Mouse (Mus musculus) spleen, postnatal 36 days (tissue): ENCODE measurements around the gene Zswim5.
"Not testable (repeated sequence)": the region's sequence is repeated elsewhere in the genome, so short reads cannot be mapped to it uniquely, and the experiment has no call there.

Experiments
- DNase-seq, 2 experiments: peaks; one replicate each; pipeline ENCODE4 v3.0.0; 2022; ENCODE audit warnings: low spot score in 2 of 2, mixed read lengths in 1 of 2

Gene Zswim5

DNA sequence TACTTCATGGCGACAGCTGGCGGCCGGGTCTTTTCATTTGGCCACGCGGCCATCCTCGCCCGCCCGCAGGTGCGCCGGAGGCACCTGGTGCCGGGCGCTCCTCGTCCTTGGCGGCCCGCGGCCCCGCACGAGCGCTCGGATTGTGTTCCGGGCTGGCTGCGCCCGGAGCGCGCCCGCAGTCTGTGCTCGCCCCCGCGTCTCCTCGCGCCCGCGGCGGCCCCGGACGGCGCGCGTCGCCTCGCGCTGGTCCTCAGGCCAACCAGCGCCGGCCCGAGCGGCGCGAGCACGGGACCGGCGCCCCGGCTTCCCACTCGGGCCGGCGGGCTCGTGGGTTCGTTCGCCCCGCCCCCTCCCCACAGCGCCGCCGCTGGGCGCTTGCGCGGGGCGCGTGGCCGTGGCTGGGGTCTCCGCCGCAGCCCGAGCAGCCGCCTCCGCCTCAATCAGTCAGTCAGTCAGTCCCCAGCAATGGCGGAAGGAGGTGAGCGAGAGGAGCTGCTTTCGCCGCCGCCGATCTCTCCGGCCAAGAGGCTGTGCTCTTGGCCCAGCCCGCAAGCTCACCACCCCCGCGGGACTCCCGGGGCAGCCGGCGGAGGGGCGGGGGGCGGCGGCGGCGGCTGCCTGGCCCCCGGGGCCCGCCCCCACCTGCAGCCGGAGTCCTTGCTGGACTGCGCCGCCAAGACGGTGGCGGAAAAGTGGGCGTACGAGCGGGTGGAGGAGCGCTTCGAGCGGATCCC is at the start of gene Zswim5:
TSS of gene Zswim5 (plus strand) at position 382 of the 734 bp plus-strand sequence.
- DNase-seq: peak; percentile 5 to 19

DNA sequence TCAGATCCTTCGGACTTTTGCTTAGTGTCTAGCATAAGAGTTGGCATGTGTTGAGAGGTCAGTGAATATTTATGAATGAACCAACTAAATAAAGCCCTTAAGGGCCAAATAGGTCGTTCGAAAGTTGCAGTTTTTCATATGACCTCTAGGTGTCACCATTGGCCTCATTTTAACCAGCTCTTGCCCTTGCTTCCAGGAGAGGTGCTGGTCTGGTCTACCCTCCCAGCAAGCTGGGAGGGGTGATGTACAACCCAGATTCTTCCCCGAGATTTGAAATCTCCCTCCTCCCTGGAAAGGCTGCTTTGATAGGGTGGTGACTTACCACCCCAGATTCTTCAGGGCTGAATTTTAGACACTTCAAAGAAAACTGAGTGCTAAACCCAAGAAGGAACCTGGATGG is 49.4 kb upstream of the Zswim5 start:
- peak in 1 of 2 experiments; percentile 34 for DNase-seq

DNA sequence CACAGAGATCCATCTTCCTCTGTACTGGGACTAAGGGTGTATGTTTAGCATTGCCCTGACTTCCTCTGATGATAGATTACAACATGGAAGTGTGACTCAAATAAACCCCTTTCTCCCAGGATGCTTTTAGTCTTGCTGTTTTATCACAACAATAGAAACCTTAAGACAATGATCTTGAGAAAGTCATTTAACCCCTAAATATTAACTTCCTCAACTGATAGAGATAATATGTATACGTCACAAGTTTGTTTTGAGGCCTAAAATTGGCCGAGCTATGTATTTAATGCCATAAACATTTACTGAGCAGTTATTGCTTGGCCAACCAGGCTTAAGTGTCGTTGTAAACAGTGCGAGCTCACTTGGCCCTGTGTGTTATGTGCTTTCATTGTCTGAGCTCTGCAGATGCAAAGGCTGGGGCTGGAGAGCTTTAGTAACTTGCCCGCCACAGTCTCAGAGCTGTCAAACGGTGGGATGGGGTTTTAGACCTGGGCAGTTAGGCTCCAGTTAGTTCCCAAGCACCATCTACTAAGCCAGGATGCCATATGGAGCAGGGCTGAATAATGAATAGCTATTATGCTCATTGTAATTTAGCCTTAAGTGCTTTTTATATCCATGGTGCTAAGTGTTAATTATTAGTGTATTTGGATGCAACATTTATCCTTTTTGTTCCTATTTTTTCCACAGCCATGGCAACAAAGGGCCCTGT is 47.7 kb upstream of the Zswim5 start:
- no peak for DNase-seq

DNA sequence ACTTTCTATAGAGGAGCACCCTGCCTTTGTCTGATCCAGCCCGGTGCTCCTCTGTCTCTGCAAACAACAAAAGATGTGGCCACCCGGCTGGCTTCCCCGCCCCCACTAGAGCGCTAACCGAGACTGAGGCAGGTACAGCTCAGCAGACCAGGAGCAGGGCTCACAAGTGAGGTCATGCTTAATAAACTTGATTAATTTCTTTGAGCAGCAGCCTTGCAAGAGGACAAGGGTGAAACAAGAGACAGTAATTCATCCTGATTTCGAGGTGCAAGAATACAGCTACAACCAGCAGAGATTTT is 47.2 kb upstream of the Zswim5 start:
- no peak for DNase-seq

DNA sequence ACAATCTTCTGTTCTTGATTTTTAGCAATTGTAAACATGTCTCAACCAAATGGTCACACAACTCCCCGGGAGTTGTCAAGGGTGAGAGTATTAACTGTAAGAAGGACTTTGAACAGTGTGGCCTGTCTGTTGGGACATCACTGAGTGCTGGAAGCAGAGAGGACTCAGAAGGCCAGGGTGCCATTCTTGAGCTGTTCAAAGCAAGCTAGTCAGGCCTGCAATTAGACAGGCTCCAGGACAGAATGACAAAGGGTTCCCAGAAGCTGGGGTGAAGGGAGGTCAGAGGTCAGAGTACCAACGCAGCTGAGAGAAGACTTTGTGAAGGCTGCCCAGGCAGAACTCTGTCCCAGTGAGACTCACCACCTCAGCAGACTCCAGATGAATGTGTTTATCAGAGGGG is 38.2 kb upstream of the Zswim5 start:
- DNase-seq: no peak

DNA sequence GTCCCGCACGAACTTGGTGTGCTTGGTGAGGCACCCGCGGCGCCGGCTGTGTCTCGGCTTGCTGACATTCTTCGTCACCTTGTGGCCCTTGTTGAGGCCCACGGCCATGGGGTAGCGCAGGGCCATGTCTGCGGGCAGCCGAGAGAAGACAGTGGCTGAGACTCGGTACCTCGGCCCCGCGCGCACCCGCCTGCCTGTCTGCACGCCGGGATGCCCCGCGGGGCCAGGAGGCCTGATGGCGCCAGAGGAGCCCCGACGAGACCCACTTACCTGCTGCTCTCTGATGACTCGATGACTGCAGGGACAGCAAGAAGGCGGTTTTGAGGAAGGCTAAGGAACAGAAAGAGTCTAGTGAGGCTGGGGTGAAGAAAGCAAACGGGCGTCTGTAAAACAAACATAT is 37.1 kb upstream of the Zswim5 start:
- not testable (repeated sequence) for DNase-seq

DNA sequence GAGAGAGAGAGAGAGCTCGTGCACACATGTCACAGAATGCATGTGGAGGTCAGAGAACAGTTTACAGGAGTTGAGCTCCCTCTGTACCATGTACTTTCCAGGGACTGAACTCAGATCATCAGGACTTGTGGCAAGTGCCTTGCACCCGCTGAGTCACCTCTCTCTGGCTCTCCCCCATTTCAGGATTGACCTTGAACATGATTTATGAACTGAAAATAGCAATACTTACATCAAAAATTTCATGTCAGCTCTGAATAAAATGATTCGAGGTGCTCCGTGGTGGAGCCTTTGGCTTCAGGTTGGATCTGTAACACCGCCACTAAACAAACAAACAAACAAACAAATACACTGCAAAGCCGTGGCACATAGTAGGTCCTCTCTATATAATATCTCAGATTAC is 36.3 kb upstream of the Zswim5 start:
- no peak for DNase-seq

DNA sequence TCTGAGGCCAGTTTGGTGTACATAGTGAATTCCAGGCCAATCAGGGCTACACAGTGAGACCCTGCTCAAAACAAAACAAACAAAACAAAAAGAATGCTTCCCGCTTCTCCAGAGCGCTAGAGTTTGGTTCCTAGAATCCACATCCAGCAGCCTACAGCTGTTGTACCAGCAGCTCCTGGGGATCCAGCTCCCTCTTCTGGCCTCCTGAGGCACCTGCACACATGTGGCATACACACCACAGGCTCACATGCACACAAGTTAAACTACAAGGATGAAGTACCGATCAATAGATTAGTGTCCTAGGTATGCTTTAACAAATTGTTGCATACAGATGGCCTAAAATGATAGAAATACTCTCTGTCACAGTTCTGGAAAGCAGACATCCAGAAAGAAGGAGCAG is 32.9 kb upstream of the Zswim5 start:
- DNase-seq: no peak

DNA sequence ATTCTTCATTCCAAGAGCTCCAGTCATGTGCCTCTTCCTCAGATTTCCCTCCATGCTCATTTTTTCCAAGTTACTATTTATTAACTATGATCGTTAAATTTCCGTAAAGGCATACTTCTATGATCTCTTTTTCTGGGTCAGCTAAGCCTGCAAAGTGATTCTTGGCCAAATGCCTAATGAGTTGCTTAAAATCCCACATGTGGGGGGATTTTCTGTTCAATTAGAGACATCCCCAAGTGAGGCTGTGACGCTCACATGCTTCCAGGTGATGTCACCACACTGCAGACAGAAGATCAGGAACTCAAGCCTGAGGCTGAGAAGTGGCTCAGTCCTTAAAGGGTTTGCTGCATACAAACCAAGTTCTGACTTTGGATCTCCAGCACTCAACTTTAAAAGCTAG is 27.3 kb upstream of the Zswim5 start:
- DNase-seq: no peak

DNA sequence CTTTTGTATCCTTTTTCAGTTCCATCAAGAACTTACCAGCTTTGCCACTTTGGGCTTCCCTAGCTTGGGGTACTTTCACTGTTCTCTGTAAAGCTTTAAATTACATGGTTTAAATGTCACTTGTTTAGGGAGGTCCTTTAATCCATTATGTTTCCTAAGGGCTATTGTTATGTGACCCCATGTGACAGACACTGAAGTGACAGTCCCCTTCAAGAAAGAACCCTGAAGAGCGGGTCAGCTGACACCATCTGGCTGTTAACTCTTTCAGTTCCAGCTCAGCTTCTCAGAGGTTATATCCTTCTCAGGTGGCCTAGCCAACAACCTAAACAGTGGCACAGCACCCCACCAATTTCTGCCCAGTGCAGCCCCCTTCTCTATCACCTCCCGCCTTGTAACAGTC is 22.9 kb upstream of the Zswim5 start:
- no peak for DNase-seq

DNA sequence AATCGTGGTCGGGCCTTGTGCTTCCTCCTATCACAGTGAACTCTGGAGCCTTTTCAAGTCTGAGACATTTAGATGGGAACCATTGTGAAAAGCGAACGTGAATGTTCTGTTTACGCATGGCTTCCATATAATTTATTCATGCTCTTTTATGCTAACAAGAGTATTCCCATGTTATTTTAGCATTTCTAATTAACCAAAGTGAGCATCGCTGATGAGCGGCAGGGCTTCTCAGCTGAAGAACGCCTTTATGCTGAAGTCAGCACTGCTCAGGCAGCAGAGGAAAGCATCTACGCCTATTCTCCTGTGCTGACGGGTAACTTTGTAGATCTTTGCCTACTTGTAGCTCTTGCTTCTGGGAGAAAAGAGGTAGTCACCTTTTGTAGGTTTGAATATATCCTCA is 20.0 kb upstream of the Zswim5 start:
- DNase-seq: no peak

DNA sequence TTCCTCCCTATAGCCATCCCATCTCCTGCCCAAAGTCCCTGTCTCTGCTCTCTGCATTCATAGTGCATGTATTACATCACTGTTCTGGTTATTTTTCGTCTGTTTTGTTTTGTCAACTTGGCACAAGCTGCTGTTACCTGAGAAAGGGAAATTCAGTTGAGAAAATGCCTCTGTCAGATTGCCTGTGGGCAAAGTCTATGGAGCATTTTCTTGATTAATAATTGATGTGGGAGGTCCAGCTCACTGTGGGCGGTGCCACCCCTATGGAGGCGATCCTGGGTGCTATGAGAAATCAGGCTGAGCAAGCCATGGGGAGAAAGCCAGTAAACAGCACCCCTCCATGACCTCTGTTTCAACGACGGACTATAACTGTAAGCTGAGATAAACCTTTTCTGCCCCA is 17.5 kb upstream of the Zswim5 start:
- DNase-seq: no peak

DNA sequence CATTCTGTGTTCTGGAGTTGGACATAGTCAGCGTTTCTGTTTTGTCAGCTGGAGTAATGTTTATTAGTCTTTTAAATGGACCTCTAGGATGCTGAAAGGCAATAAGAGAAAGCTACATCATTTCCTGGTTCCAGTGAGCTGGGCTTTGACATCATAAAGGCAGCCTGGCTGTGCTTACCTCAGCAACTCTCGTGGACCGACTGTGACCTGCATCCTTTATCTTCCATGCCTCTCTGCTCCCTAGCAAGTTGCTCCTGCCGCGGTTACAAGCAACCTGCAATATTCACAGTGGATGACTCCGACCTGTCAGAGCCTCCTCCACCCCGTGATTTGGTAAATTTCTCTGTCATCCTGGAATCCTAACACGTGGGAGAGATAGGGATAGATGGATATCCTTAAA is 15.2 kb upstream of the Zswim5 start:
- DNase-seq: no peak

DNA sequence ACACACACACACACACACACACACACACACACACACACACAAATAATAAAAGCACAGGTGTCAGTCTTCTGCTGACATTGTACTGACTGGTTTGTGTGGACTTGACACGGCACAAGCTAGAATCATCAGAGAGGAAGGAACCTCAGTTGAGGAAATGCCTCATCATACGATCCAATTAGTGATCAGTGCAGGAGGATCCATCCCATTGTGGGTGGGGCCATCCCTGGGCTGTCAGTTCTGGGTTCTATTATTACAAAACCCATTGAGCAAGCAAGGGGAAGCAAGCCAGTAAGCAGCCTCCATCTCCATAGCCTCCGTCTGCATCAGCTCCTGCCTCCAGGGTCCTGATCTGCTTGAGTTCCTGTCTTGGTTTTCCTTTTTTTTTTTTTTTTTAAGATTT is 7.3 kb upstream of the Zswim5 start:
- no peak for DNase-seq

DNA sequence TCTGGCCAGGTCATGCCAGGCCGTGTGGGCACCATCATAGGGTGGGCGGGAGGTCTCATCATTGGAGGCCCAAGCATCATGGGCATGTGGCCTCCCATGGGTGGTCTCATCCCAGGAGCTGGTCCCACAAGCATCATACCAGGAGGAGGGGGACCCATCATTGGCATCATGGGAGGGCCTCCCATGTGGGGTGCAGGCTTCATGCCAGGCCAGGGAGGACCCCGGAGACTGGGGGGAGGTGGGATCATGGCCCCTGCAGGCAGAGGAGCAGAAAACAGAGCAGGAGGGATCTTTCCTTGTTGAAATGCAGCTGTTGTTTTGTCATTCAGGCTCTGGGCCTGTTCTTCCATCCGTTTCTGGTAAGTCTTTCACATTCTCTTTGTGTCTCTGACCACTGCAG is 2.6 kb upstream of the Zswim5 start:
- no peak for DNase-seq

DNA sequence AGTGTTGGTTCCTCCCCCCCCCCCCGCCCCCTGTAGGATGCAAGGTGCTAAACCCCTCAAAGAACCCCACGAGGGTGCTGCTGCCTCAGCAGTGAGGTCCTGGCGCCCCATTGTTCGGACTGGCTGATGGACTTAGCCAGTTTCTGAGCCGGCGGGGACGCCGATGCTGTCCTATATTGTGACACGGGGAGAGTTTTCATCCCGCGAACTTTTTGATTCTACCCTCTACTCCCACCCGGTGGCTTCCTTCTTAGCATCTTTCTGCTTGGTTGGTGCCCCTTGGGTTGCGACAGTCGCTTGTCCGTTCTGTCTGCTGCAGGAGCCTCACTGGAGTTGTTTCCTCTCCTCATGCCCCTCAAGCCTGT is 564 bp upstream of the Zswim5 start:
- no peak for DNase-seq

DNA sequence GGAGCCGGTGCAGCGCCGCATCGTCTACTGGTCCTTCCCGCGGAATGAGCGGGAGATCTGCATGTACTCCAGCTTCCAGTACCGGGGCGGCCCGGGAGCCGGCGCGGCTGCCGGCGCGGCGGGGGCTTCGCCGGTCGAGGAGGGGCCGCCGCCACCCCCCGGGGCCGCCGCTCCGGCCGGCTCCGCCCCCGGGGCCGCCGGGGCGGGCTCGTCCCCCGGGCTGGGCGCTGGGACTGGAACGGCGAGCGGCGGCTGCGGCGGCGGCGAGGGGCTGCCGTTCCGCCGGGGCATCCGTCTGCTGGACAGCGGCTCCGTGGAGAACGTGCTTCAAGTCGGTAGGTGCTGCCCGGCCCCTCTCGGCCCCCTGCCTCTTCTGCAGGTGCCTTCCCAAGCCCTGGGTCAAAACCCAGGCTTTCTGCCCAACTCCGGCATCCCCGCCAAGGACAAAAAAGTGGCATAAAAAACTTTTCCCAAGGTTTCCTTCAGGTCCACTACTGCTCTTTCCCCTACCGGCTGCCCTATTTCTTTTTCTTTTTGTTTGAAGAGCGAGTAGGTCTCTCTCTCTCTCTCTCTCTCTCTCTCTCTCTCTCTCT is 649 bp downstream of the Zswim5 start:
- DNase-seq: no peak

DNA sequence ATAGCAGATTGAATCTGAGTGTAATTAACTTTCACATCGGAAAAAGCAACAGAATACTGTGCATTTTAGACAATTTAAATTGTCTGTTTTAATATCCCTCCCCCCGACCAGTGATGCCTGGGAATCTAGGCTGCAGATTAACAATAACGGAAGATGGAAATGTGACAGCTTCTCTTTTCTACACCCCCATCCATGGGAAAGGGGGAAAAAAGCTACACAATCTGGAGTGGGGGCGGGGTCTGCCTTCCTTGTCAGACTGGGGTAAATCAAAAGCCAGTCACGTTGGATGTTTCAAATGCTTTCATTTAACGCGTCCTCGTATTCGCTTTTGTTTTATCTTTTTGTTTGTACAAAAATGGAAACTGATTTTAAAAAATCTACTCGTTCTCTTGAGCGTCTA is 1.3 kb downstream of the Zswim5 start:
- DNase-seq: no peak

DNA sequence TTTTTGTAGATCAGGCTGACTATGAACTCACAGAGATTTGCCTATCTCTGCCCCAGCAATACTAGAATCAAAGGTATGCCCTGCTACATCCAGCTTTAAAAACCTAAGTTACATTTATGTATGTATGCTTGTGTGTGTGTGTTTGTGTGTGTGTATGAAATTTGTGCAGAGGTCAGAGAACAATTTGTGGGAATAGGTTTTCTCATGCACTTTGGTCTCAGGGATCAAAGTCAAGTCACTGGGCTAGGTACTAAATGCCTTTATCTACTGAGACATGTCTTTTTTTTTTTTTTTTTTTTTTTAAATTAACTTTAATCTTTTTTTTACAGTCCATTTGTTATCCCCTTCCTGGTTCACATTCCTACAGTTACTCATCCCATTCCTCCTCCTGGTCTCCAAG is 5.5 kb downstream of the Zswim5 start:
- no peak for DNase-seq

DNA sequence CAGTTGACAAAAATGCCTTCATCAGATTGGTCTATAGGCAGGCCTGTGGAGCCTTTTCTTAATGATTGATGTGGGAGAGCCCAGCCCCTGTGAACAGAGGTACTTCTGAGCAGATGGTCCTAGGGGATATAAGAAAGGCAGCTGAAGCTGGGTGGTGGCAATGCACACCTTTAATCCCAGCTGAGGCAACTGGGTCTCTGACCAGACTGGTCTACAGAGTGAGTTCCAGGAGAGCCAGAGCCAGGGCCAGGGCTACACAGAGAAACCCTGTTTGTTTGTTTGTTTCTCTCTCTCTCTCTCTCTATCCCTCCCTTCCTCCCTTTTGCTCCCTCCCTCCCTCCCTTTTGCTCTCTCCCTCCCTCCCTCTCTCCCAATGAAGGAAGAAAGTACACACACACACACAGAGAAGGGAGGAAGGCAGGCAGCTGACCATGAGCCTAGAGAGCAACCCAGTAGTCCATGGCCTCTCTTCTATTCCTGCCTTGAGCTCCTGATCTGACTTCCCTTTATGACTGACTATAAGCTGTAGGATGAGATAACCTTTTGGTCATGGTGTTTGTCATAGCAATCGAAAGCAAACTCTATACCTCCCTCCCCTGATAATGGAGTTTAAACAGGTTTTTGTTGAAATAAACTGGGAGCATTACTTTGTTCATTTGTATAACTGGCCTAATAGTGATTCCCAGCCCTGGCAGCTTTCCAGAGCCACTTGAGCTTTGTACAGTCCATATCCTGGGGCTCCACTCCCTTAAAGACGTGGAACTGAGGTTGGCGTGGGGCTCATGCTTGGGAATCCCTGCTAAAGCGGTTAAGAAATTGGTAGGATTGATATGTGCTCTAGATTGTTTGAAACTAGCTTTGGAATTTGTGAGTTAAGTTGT is 17.3 kb downstream of the Zswim5 start:
- DNase-seq: no peak

DNA sequence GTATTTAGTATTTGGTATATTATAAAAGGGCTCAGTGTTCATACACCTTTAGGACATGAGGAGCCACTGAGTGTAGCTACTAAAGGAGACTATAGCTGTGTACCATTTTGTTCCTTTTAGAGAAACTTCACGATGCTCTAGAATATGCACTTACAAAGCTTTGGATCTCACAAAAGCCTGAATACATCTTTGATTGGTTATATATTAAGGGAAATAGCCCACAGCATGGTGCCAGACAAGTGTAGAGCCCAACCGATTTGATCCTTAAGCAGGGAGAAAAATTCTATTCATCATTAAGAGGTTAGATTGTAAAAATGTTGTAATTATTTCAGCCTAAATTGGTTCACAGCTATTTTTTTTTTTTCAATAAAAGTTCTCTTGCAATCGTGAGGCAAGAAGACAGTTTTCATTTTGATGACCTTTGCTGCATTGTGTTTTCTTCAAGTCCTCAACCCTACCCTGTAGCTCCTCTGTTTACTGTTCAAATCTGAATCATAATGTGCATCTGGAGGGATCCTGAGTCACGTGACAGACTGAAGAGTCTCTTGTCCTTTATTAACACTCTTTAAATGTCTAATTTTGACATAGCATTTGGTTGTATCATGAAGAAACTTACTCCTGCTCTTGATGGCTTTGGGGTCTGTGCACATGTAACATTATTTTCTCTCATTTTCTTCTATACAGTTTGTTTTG is 33.5 kb downstream of the Zswim5 start:
- DNase-seq: no peak

DNA sequence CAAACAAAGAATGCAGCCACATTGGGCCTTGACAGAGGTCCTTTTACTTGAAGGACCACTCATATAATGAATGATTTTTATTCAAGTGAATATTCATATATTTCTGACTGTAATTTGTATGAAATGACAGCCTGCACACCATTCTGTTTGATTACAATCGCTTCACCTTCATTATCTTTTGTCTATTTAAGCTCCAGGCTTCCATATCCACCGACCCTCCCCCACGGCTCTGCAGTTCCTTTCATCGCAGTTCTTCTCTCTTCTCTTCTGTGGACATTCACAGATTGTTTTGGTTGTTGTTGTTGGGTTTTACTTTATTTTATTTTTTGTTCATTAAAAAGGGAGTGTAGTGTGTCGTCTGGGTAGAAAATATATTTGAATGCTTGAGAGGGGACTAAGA is 34.0 kb downstream of the Zswim5 start:
- DNase-seq: no peak
